Mouse (Mus musculus) G1E (cell line): ENCODE measurements around the gene Gm572. TPM values are rescaled to one million over a fixed set of nuclear protein-coding genes. Genes with fewer than 3 reads are reported as not detected.

Source experiments
- ATAC-seq: 2 replicates; pipeline ENCODE4 v1.8.0; 2016; ENCODE audit warnings: mild to moderate bottlenecking; ENCODE audit not compliant: insufficient number of reproducible peaks, poor library complexity, low FRiP score, severe bottlenecking; ENCODE audit errors: extremely low read depth
- DNase-seq: peaks from one replicate; pipeline ENCODE4 v3.0.0; 2012; ENCODE audit warnings: low spot score
- H3K27me3 ChIP-seq: 2 replicates; pipeline ENCODE4 v1.6.1; 2012; ENCODE audit warnings: mild to moderate bottlenecking, low read length, inconsistent platforms; ENCODE audit not compliant: insufficient read depth
- H3K36me3 ChIP-seq: replicated peaks from 2 replicates; pipeline ENCODE3; 2012; ENCODE audit warnings: mild to moderate bottlenecking, inconsistent platforms
- H3K4me1 ChIP-seq: 2 replicates; pipeline ENCODE4 v1.6.1; 2012; ENCODE audit warnings: low read depth, low read length, inconsistent platforms, mixed read lengths; ENCODE audit not compliant: insufficient read depth
- H3K4me3 ChIP-seq: 2 replicates; pipeline ENCODE4 v1.5.1; 2012; ENCODE audit warnings: low read depth, mild to moderate bottlenecking, inconsistent platforms, low read length, moderate library complexity, mixed read lengths
- H3K9me3 ChIP-seq: replicated peaks from 2 replicates; pipeline ENCODE4 v1.6.1; 2012; ENCODE audit warnings: inconsistent platforms
- CTCF ChIP-seq: IDR thresholded peaks from 2 replicates; pipeline ENCODE4 v1.5.1; 2012; ENCODE audit warnings: low read depth, low read length, inconsistent platforms, mixed read lengths
- GATA1 ChIP-seq: IDR thresholded peaks from 2 replicates; pipeline ENCODE4 v1.6.1; 2012; ENCODE audit warnings: borderline replicate concordance, low read length, inconsistent platforms, mixed read lengths
- GATA2 ChIP-seq: IDR thresholded peaks from 2 replicates; pipeline ENCODE4 v1.6.1; 2012; ENCODE audit warnings: low read depth, low read length, inconsistent platforms, borderline replicate concordance
- POLR2AphosphoS5 ChIP-seq: IDR thresholded peaks from 2 replicates; pipeline ENCODE4 v1.6.1; 2012; ENCODE audit warnings: low read depth, low read length, inconsistent platforms; ENCODE audit not compliant: insufficient replicate concordance
- TAL1 ChIP-seq: conservative IDR thresholded peaks from 2 replicates; pipeline ENCODE4 v1.6.1; 2012; ENCODE audit warnings: low read depth, low read length, inconsistent platforms, mixed read lengths
- polyA plus RNA-seq: library from polyadenylated mRNA; stranded (reverse); fragments of >175 nt; gene quantifications from 2 replicates; pipeline ENCODE4 v1.2.3, GENCODE M21; 2012
- total RNA-seq, 2 experiments: library from RNA; stranded (forward) in 1 of 2; stranded (reverse) in 1 of 2; fragments of 200-1000 nt in 1 of 2; fragments of >200 nt in 1 of 2; fragmentation: Nextera tagmentation in 1 of 2; gene quantifications; 2 replicates each; pipeline ENCODE4 v1.2.3; 2014 to 2017

Gm572 gene
- total and polyA plus RNA-seq, 3 experiments = not detected

- Histone ChIP-seq H3K4me3 (no peak overlapping the region), H3K9me3 (no peaks in the 10 kb centered on the region), H3K4me1 (peaks cover 23% of the 10 kb centered on the region), H3K27me3 (peaks cover 46% of the 10 kb centered on the region), H3K36me3 (no peaks in the 10 kb centered on the region)
- ATAC-seq (no peak), DNase-seq (no peak)
- TF ChIP-seq GATA2 = no peak
- TF ChIP-seq POLR2AphosphoS5 = no peak
- TF ChIP-seq CTCF = no peak
- no peak for TF ChIP-seq TAL1
Measured at GRCm38 (mm10) chr4:148667006-148667755, 24.1 kb downstream of the Gm572 start.

- Histone ChIP-seq H3K9me3 (no peaks in the 10 kb centered on the region), H3K4me1 (peaks cover 40% of the 10 kb centered on the region), H3K4me3 (peak overlapping the region; percentile 54; the same call in 1 of the 2 replicates), H3K36me3 (no peaks in the 10 kb centered on the region), H3K27me3 (peaks cover 46% of the 10 kb centered on the region)
- TF ChIP-seq TAL1 = peak; percentile 36; the same call in 1 of the 2 replicates
- TF ChIP-seq GATA2 = no peak
- DNase-seq (no peak), ATAC-seq (peak; percentile 61; the same call in 1 of the 2 replicates)
Measured at GRCm38 (mm10) chr4:148671230-148671947, 28.3 kb downstream of the Gm572 start.

DNA sequence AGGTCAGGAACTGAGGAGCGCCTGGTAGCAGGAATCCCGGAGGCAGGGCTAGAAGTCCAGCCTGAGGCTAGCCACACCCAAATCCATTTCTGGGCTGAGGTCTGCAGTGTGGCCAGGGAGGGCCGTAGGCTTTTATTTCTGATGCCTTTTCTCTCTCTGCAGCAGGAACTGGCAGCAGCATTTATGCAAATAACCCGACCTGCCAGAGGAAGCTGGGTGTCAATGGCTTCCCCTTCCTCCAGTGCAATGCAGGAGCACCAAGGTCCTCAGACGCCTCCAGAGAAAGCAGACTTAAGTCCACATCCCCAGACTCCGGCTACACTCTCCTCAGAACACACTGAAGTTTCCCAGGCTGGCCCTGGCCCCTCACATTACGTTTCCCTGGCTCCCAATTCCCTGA is 31.9 kb downstream of the Gm572 start:
- H3K36me3 ChIP-seq = no peaks in the 10 kb centered on the region
- H3K27me3 ChIP-seq = peaks cover 33% of the 10 kb centered on the region
- ATAC-seq = no peak
- H3K4me3 ChIP-seq = no peak overlapping the region
- peaks cover 47% of the 10 kb centered on the region for H3K4me1 ChIP-seq
- H3K9me3 ChIP-seq = no peaks in the 10 kb centered on the region
- no peak for DNase-seq
- TF ChIP-seq GATA1 = no peak
- no peak for TF ChIP-seq TAL1
- TF ChIP-seq CTCF = no peak
- TF ChIP-seq POLR2AphosphoS5 = no peak
- no peak for TF ChIP-seq GATA2

GRCm38 (mm10) chr4:148676188-148676960 is 33.3 kb downstream of the Gm572 start:
- Histone ChIP-seq H3K36me3 (no peaks in the 10 kb centered on the region), H3K4me1 (peaks cover 46% of the 10 kb centered on the region), H3K27me3 (peaks cover 26% of the 10 kb centered on the region), H3K4me3 (no peak overlapping the region), H3K9me3 (no peaks in the 10 kb centered on the region)
- DNase-seq = no peak
- TF ChIP-seq GATA1 = no peak
- no peak for TF ChIP-seq CTCF
- TF ChIP-seq POLR2AphosphoS5 = no peak
- no peak for TF ChIP-seq GATA2
- no peak for TF ChIP-seq TAL1
- ATAC-seq = no peak

DNA sequence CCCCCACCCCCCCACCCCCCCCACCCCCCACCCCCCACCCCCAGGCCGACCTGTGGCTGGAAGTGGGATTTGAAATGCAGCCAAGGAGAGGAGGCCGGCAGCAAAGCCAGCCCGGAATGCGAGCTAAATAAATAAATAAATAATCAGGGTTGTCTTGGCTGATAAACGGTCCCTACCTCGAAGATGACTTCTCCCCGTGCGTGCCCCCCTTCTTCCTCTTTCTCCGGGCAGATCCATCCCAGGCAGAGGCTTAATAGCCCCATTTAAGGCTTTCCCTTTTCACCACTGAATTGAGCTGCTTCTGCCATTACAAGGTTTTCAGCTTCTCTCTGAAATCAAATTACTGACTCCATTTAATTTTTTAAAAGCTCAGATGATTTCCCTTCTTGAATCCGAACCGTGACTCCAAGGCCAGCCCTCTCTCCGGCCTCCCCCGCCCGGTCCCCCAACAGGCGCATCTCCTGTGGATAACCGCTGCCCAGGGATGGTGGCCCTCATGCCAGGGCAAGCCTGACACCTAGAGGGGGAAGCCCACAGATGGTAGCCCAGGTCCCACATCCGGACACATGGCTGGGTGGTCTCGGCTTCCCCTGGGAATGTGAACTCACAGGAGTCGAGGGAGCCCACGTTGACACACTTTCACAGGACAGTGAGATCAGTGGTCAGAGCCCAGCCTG is 34.0 kb downstream of the Gm572 start:
- Histone ChIP-seq H3K36me3 (no peaks in the 10 kb centered on the region), H3K27me3 (peaks cover 26% of the 10 kb centered on the region), H3K4me3 (no peak overlapping the region), H3K9me3 (no peaks in the 10 kb centered on the region), H3K4me1 (peaks cover 43% of the 10 kb centered on the region)
- no peak for ATAC-seq
- TF ChIP-seq POLR2AphosphoS5 (no peak), TAL1 (no peak), GATA1 (no peak), CTCF (no peak), GATA2 (no peak)
- DNase-seq = no peak
